Mouse (Mus musculus) kidney, adult 2 months (tissue): ENCODE measurements around the gene Adamts14. TPM values are rescaled to one million over a fixed set of nuclear protein-coding genes. Genes with fewer than 3 reads are reported as not detected.

Source experiments
- DNase-seq: peaks from one replicate; pipeline ENCODE4 v3.0.0; 2021
- H3K27ac ChIP-seq: fragments of 200-500 bp; 2 replicates; pipeline ENCODE4 v1.5.1; 2012; ENCODE audit warnings: low read depth, low read length, control low read depth, inconsistent platforms; ENCODE audit not compliant: insufficient read depth
- H3K27me3 ChIP-seq: fragments of 200-500 bp; replicated peaks from 2 replicates; pipeline ENCODE4 v1.6.1; 2012; ENCODE audit warnings: mild to moderate bottlenecking, moderate library complexity, low read length, inconsistent platforms; ENCODE audit not compliant: control insufficient read depth, insufficient read depth
- H3K36me3 ChIP-seq: fragments of 200-500 bp; 2 replicates; pipeline ENCODE4 v1.6.1; 2012; ENCODE audit warnings: mild to moderate bottlenecking, moderate library complexity, low read length, inconsistent platforms; ENCODE audit not compliant: control insufficient read depth, insufficient read depth
- H3K4me1 ChIP-seq: fragments of 200-500 bp; 2 replicates; pipeline ENCODE4 v1.6.1; 2011; ENCODE audit warnings: low read length; ENCODE audit not compliant: control insufficient read depth, insufficient read depth
- H3K4me3 ChIP-seq: fragments of 200-500 bp; 2 replicates; pipeline ENCODE4 v1.5.1; 2011; ENCODE audit warnings: mild to moderate bottlenecking, low read depth, low read length, control low read depth; ENCODE audit not compliant: insufficient read depth
- CTCF ChIP-seq: fragments of 200-500 bp; conservative IDR thresholded peaks from 2 replicates; pipeline ENCODE4 v1.5.1; 2011; ENCODE audit warnings: low read depth, mild to moderate bottlenecking, control low read depth, low read length, moderate library complexity, mixed read lengths; ENCODE audit not compliant: insufficient read depth, insufficient read length
- POLR2A ChIP-seq: fragments of 200-500 bp; IDR thresholded peaks from one replicate; pipeline ENCODE4 v1.6.1; 2011; ENCODE audit warnings: low read depth, low read length, control low read depth
- WGBS: fragments of 180-500 bp; shearing (Covaris S2); methylation state at CpG from one replicate; pipeline ENCODE4 v1.1.7; 2018; 5-methylcytosine and 5-hydroxymethylcytosine counted together
- polyA plus RNA-seq: library from polyadenylated mRNA; depleted of rRNA; stranded (reverse); fragments of >200 nt; gene quantifications from 2 replicates; pipeline ENCODE4 v1.2.3, GENCODE M21; 2012; rRNA removed

Gene Adamts14
- polyA plus RNA-seq, 1 experiment = 1.3 TPM

- no peaks in the 10 kb centered on the region for H3K36me3 ChIP-seq
- no peaks in the 10 kb centered on the region for H3K27me3 ChIP-seq
- no peak for DNase-seq
- TF ChIP-seq CTCF (no peak), POLR2A (no peak)
- H3K4me3 ChIP-seq = no peak overlapping the region
- H3K4me1 ChIP-seq = no peaks in the 10 kb centered on the region
- WGBS = 95% methylated on average over 2 of the region's 2 CpGs
- H3K27ac ChIP-seq = no peak overlapping the region
Measured at GRCm38 (mm10) chr10:61156453-61156852, 116.8 kb downstream of the Adamts14 start.

- WGBS = 86% methylated on average over 3 of the region's 3 CpGs
- DNase-seq = no peak
- Histone ChIP-seq H3K36me3 (no peaks in the 10 kb centered on the region), H3K4me3 (no peak overlapping the region), H3K27ac (no peak overlapping the region), H3K4me1 (no peaks in the 10 kb centered on the region), H3K27me3 (no peaks in the 10 kb centered on the region)
- TF ChIP-seq POLR2A (no peak), CTCF (no peak)
Measured at GRCm38 (mm10) chr10:61155611-61156010, 117.6 kb downstream of the Adamts14 start.

- TF ChIP-seq CTCF = no peak
- TF ChIP-seq POLR2A = no peak
- H3K4me1 ChIP-seq = peaks cover 2% of the 10 kb centered on the region; the same call in 1 of the 2 replicates
- H3K27ac ChIP-seq = no peak overlapping the region
- H3K27me3 ChIP-seq = no peaks in the 10 kb centered on the region
- H3K36me3 ChIP-seq = no peaks in the 10 kb centered on the region
- DNase-seq = no peak
- H3K4me3 ChIP-seq = no peak overlapping the region
Measured at GRCm38 (mm10) chr10:61152131-61152530, 121.1 kb downstream of the Adamts14 start.

- Histone ChIP-seq H3K4me3 (no peak overlapping the region), H3K27ac (no peak overlapping the region), H3K4me1 (peaks cover 5% of the 10 kb centered on the region; the same call in 1 of the 2 replicates), H3K27me3 (no peaks in the 10 kb centered on the region), H3K36me3 (no peaks in the 10 kb centered on the region)
- 28% methylated on average over 6 of the region's 6 CpGs for WGBS
- DNase-seq = no peak
- TF ChIP-seq POLR2A (no peak), CTCF (no peak)
Measured at GRCm38 (mm10) chr10:61150616-61151015, 122.6 kb downstream of the Adamts14 start.

- H3K36me3 ChIP-seq = no peaks in the 10 kb centered on the region
- H3K27ac ChIP-seq = no peak overlapping the region
- no peaks in the 10 kb centered on the region for H3K27me3 ChIP-seq
- 94% methylated on average over 3 of the region's 3 CpGs for WGBS
- peaks cover 8% of the 10 kb centered on the region; the same call in 1 of the 2 replicates for H3K4me1 ChIP-seq
- no peak for DNase-seq
- no peak overlapping the region for H3K4me3 ChIP-seq
- no peak for TF ChIP-seq CTCF
- TF ChIP-seq POLR2A = no peak
Measured at GRCm38 (mm10) chr10:61149476-61149875, 123.8 kb downstream of the Adamts14 start.

- TF ChIP-seq POLR2A = peak; percentile 28
- peak; percentile 66 for TF ChIP-seq CTCF
- peak; percentile 93 for DNase-seq
- WGBS = under 1% methylated on average over 82 of the region's 82 CpGs
- Histone ChIP-seq H3K36me3 (no peaks in the 10 kb centered on the region), H3K27me3 (no peaks in the 10 kb centered on the region), H3K27ac (peak within 1 kb of the TSS; percentile 83), H3K4me1 (peaks cover 8% of the 10 kb centered on the region; the same call in 1 of the 2 replicates), H3K4me3 (peak within 1 kb of the TSS; percentile 90)
Measured at GRCm38 (mm10) chr10:61147157-61148040, 125.8 kb downstream of the Adamts14 start, which contains the start of gene Sgpl1. Sgpl1 (minus strand) TSS chr10:61147703.

Other genes with a start within 250 kb of the Adamts14 start
- 392 and 452 TPM in 2 replicates for gene Pcbd1, start 184.1 kb downstream of the Adamts14 start, polyA plus RNA-seq
- gene Sgpl1, start 125.7 kb downstream of the Adamts14 start, polyA plus RNA-seq = 37.8 and 39.7 TPM in 2 replicates
- gene Tbata, start 101.5 kb downstream of the Adamts14 start, polyA plus RNA-seq = 0.19 and 0.20 TPM in 2 replicates
- 0.65 and 1.5 TPM in 2 replicates for gene Prf1, start 24.4 kb upstream of the Adamts14 start, polyA plus RNA-seq
- gene Pald1, start 110.1 kb upstream of the Adamts14 start, polyA plus RNA-seq = 8.8 and 10.8 TPM in 2 replicates
- gene Nodal, start 144.5 kb upstream of the Adamts14 start, polyA plus RNA-seq = 0.06 and 0.12 TPM in 2 replicates
- gene Eif4ebp2, start 179.2 kb upstream of the Adamts14 start, polyA plus RNA-seq = 127 and 128 TPM in 2 replicates
- 4.0 and 4.6 TPM in 2 replicates for gene Lrrc20, start 202.4 kb upstream of the Adamts14 start, polyA plus RNA-seq